Mouse (Mus musculus): ENCODE results near the gene Tspan15. TPM values are rescaled to one million over a fixed set of nuclear protein-coding genes. Genes with fewer than 3 reads are reported as not detected.

Gene Tspan15
- total RNA-seq (2021): 17.2 and 22.9 TPM in 2 replicates
- long read RNA-seq, experiment 1, transcript Tspan15-201 (8 exons, 3,638 nt): major isoform, 73 of 84 reads
- long read RNA-seq, experiment 1, partial matches to known transcripts: 4 of 84 reads
- long read RNA-seq, experiment 1, other reads (novel, unspliced or antisense): 6 of 84 reads
- long read RNA-seq, experiment 2, transcript Tspan15-201 (8 exons, 3,638 nt): major isoform, 40 of 51 reads
- long read RNA-seq, experiment 2, partial matches to known transcripts: 2 of 51 reads
- long read RNA-seq, experiment 2, other reads (novel, unspliced or antisense): 8 of 51 reads

DNA sequence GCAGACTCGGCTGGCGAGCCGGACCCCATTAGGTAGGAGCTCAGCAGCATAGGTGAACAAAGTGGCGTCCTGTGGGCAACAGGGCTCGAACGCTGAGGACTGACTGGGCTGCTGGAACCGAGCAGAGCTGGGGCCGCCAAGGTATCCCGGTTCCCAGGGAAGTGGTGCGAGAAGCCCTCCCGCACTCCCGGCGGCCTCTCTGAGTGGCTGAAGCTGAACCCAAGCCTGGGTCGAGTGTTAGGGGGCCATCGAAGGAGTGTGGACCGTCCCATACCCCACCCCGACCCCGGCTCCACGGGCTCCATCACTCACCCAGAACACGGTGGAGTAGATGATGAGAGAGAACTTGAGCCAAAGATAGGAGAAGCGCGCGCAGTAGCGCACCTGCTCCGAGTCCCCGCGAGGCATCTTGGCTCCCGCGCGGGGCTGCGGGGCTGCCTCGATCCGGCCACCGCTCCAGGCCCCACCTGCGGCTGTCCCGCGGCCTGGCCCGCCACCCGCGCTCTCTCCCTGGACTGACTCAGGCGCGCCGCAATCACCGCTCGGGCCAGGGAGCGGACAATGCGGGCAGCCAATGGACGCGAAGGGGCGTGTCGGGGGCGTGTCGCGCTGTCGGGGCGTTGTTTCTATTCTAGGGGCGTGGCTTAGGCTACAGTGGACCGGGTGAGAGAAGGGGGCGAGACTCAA is at the start of gene Tspan15:
Gene Tspan15, minus strand, starts transcription at position 544 of the 687 bp plus-strand sequence.
- DNase-seq: peak; percentile 98

DNA sequence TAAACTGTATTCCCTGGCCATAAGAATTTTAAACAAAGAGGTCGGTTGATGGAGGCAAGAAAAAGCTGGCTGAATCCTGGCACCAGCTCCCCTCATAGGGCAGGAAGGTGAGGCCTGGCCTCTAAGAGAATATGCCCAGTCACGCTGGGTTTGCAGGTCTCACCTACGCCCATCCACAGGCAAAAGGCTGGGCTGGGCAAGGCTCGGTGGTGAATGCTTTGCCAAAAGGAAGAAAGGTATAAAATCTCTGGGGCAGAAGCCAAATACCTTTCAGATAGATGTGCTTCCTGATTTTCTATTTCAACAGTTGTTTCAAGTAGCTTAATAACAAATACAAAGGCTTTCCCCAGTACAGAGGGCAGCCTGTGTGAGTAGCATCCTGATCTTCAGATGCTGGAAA is 48.6 kb upstream of the Tspan15 start:
- DNase-seq: no peak

DNA sequence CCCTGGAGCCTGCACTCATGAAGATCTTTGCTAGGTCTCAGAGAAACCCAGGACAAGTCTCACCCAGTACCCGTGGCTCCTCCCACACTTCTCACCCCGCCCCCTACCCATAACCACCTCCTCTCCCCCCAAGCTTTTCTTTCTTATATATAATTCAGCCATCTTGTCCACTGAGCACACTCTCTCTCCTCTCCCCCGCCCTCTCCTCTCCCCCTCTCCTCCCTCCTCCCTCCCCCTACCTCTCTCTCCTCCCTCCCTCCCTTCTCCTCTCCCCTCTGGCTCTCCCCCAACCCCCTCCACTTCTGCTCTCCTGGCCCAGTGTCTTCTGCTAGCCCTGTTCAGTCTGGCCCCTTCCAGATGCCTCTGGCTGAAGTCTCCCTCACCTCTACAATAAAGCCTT is 48.0 kb upstream of the Tspan15 start:
- no peak for DNase-seq

DNA sequence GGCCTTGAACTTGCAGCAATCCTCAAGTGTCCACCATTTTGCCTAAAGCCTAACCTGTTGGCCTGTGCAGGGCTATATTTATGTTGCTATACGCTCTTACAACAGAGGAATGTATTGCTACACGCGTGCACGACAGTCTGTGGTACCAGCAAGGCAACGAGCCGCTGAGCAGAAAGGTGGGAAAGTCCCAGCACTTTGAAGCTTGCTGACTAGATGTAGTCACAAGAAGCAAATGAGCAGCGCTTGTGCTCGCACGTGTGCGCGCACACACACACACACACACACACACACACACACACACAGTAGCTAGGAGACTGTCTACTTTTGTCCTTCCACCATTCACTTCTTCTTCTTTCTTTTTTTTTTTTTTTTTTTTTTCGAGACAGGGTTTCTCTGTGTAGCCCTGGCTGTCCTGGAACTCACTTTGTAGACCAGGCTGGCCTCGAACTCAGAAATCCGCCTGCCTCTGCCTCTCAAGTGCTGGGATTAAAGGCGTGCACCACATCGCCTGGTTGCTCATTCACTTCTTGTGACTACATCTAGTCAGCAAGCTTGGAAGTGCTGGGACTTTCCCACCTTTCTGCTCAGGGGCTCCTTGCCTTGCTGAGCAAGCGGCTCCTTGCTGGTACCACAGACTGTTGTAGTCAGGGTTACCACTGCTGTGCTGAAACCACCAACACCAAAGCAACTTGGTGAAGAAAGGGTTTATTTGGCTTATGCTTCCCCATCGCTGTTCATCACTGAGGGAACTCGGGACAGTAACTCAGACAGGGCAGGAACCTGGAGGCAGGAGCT is 46.6 kb upstream of the Tspan15 start:
- DNase-seq: no peak

DNA sequence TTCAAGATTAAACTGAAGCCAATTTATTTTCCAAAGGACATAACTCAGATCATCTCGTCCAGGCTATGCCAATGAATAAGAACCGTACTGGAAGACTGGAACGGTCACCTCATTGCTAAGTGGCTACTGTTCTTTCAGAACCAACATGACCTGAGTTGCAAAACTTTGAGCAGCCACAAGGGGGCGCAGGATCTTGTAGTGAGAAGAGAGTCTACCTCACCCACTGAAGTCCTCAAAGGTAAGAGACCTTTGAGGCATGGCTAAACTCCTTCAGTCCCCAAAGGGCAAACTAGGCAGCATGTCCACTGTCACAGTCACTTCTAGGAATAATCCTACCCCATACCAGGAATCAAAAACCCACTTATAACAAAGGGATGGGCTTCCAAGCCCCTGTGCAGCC is 44.2 kb upstream of the Tspan15 start:
- peak; percentile 93 for DNase-seq

DNA sequence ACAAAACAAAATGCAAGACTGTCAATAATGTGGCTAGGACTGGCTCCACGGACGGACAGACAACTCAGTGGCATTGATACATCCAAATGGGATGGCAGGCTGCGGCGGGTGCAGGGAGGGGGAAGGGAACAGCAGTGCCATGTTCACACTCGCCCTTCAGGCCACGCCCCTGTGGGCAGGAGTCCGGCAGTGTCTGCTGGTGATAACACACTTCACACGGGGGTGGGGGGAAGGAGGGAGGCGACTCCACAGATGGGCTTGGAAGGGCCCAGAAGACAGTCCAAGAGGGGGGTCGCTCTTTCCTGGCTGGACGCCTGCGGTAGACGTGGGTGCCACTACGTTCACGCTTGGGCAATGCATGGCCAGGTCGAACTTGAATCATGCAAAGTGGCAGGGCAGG is 38.2 kb upstream of the Tspan15 start:
- DNase-seq: no peak

DNA sequence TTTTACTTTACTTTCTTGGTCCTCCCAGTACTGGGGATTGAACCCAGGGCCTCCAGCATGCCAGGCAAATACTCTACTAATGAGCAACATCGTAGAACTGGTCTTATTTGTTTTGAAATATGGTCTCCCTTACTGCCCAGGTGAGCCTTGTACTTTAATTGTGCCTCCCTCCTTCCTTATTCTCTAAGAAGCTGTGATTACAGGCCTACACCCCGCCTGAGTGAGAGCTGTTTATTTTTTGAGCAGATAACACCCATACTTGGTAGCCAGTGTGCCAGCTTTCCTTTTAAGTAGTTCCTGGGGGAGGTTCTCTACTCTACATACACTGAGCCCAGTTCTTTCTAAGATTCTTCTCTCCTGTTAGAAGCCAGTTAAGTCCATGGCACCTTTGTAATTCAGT is 33.2 kb upstream of the Tspan15 start:
- DNase-seq: no peak

DNA sequence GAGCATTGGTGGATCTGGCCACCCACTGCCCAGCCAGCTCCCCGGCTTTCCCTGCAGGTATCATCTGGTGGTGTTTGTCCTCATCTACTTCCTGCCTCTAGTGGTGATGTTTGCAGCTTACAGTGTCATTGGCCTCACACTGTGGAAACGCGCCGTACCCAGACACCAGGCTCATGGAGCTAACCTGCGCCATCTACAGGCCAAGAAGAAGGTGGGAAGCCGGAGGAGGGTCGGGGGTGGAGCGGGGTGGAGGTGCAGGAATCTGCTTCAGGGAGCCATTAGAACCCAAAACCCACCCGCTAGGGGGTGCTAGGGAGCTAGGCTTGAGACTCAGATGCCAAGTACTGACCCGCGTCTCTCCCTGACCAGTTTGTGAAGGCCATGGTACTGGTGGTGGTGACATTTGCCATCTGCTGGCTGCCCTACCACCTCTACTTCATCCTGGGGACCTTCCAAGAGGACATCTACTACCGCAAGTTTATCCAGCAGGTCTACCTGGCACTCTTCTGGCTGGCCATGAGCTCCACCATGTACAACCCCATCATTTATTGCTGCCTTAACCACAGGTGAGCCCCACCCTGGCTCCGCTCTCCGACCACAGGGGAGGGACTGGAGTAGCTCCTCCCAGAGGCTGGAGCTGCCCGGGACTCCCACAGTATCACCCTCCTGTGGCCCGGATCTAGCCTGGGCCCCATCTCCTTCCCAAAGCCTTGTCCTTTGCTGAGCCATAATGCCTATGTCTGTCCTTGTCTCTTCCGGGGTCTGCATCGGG is 30.2 kb upstream of the Tspan15 start:
- peak; percentile 85 for DNase-seq

DNA sequence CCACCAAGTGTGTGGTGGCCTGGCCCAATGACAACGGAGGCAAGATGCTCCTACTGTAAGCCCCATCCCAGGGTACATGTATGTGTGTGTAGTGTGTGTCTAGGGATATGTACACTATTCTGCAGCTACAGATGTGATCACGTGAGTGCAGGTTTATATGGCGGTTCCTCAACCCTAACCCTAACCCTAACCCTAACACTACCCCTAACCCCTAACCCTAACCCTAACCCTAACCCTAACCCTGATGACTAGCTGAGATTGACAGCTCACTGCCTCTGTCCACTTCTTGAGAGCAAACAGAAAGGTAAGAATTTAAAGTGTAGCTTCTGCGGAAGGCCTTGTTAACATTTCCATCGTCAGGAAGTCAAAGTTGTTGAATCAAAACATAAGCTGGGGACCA is 27.2 kb upstream of the Tspan15 start:
- no peak for DNase-seq

DNA sequence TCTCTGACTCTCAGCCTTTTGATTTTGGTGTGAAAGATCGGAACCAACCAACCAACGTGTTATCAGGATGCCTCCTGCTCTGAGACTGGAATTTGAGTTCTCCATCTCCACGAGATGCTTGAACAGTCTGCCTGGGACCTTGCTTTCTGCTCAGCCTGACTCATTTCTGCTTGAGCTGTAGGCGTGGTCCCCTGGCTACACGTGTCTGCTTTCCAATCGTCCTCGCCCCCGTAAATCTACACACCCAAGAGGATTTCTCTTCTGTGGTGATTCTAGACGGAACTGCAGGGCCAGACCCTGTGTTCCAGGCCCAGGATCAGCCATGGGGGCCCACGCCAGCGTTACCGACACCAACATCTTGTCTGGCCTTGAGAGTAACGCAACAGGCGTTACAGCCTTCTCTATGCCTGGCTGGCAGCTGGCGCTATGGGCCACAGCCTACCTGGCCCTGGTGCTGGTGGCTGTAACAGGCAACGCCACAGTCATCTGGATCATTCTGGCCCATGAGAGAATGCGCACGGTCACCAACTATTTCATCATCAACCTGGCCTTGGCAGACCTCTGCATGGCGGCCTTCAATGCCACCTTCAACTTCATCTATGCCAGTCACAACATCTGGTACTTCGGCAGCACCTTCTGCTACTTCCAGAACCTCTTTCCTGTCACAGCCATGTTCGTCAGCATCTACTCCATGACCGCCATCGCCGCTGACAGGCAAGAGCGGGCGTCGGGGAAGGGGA is 21.6 kb upstream of the Tspan15 start:
- DNase-seq: peak; percentile 72

DNA sequence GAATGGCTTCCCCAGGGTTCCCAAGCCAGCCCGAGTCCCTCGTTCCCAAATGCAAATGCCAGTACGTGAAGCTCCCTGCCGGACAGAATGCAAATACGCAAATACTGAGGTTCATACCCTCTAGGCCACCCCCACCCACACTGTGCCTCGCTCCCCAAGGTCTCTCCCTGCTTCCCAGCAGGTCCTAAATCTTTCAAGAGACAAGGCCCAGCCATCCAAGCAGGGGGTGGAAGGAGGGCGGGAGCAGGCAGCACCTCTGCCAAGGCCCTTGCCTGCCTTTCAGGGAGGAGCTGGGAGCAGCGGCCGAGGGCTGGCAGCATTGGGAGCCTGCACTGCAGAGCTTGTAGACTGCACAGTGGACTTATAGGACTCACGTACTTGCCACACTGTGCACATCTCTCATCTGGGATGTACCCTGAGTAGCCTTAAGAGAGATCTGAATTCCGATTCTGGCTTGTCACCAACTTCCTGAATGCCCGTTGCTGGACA is 21.0 kb upstream of the Tspan15 start, which contains the start of gene Tacr2:
Gene Tacr2, plus strand, starts transcription at position 439 of the 489 bp plus-strand sequence.
- DNase-seq: peak; percentile 87

DNA sequence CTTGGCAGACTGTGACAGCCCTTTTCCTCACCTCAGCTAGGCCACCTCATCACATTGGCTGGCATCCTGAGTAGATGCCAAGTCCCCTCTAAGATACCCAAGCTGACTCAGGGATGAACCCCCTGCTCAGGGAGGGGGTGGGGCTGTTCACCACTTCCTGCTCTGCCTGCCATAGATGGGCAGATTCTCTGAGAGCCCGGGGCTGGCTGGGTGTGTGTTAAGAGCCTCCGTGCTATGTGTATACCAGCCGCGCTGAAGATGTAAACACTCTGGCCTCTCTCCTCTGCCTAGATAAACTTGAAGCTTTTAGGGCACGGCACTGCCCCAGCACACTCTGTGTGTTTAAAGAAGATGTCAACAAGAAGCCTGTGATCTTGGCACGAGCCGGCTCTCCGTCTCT is 16.8 kb upstream of the Tspan15 start:
- no peak for DNase-seq

DNA sequence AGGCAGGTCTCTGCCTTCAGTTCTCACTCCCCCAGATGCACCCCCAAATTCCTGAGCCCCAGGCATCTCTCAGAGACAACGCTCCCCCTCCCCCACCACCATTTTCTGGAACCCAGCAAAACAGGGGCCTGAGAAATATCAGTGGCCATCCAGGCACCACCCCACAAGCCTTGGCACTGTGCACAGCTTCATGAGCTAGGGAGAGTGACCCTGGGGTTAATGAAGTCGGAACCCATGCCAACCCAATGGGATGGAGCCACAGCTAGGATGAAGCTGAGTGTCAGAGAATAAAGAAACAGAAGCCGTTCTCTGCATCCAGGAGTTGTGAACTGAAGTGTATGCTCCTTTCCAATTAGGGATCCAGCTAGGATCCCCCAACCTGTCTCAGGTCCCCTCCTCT is 16.1 kb upstream of the Tspan15 start:
- DNase-seq: no peak

DNA sequence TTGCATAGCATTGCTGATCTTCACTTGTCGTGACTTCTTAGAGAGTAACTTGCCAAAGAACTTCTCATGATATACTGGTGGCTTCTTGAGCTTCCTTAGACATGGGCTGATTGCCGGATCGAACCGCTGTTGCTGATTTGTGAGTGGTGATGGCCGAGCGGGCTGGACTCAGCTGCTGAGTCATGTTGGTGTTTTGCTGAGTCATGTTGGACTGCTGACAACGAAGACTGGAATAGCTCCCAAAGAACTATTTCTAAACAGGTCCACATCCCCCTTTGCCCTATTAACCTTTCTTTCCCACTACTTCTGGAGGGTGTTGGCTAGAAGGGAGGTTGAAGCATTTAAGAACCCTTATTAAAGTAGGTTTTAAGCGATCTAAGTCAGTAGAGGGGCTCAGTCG is 13.0 kb upstream of the Tspan15 start:
- DNase-seq: peak; percentile 38

DNA sequence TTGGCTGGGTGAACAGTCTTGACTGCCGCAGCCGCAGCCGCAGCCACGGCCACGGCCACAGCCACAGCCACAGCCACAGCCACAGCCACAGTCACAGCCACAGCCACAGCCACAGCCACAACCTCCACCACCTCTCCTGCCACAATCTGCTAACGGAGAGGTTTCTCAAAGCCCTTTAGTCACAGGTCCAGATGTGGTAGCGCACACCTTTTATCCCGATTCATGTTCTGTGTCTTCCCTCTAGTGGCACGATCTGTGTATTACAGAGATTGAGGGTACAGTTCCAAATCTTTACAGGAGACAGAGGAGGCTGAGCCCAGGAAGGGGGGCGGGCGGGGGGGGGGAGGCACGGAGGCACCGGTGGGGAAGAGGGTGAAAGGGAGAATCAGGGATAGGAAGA is 11.8 kb upstream of the Tspan15 start:
- peak; percentile 71 for DNase-seq

DNA sequence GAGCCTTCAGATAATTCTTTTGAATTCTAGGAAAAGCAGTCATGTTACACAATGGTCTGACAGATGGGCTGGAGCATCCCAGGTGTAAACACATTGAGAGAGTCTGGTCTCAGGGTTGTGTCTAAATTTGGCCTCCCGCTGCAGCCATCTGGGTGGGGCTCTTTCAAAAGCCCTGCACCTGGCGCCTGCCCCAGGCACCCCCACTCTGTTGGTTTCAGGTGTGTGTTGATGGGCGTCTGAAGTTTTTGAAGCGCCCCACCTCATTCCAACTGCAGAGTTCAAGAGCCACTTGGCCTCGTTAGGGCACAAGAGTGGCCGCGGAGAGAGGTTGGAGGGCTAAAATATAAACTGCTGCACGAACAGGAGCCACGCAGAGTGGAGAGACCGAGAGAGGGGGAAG is 11.3 kb upstream of the Tspan15 start:
- no peak for DNase-seq

DNA sequence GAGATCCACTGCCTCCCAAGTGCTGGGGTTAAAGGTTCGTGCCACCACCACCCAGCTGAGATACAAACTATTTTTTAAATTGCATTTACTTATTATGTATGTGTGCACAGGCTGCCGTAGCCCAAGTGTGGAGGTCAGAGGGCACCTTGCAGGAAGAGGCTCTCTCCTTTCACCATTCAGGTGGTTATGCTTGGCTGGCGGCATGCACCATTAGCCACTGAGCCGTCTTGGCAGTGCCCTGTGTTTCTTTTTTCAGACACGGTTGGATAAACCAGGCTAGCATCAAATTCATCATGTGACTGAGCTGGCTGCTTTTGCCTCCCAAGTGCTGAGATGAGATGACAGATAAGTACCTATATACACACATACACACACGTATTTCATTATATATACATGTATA is 8.2 kb upstream of the Tspan15 start:
- DNase-seq: no peak

DNA sequence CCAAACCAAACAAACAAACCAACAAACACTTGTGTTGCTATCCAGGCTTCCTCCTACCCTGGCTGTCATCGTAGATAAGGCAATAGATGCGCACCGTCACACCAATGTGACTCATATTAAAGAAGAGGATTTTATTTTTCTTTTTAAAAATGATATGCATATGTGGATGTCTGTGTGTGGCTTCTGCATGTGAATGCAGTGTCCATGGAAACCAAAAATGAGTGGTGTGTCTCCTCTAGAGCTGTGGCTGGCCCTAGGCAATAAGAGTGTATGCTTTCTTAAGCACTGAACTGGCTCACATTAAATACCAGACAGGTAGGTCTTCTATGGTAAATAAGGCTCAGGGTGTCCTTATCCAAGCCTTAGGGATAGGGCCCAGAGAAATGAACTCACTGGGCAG is 7.6 kb upstream of the Tspan15 start:
- DNase-seq: no peak

DNA sequence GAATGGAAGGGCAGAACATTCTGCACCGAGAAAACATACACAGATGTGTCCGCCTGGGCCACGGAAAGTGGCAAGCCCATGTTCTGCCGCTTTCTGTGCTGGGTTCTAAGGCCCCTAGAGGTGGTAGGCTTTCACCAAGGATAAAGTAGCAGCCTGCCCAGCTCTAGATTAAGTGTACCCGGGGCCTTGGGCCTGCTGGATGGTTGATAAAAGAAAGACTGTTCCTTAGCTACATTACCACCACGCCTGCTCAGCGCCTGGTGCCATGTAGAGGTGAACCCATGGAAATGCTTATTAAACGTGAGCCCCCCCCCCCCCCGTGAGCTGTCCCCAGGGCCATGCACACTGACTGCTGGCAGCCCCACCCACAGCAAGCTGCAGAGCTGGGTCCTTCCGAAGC is 6.2 kb upstream of the Tspan15 start:
- no peak for DNase-seq

DNA sequence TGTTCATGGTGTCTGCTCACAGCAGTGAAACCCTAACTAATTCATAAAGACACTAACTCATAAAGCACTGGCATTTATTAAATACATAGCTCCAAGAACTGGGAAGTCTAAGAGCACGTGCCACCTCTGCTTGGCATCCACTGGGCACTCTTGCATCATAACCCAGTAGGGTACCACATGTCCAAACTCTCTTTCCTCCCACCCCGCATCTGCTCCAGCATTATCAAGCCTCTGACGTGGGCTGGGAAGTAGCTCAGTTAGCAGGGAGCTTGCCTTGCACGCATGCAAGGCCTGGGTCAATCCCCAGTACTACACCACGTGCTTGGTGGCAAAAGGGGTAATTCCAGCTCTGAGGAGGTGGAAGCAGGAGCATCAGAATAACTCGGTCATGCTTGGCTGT is 5.1 kb upstream of the Tspan15 start:
- DNase-seq: no peak

DNA sequence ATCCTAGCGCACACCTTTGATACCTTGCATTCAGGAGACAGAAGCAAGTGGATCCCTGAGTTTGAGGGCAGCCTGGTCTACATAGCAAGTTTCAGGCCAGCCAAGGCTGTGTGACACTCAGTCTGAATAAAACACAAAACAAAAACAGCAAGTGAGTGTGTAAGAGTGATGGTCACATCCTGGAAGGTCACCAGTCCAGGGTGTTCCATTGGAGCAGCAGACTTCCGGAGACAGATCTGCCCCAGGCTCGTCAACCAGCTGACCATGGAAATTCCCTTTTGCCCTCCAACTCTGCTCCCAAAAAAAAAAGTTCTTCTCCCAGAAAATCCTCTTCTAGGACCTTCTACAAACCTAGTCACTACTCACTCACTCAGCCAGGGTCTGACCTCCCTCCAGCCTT is 760 bp upstream of the Tspan15 start:
- DNase-seq: peak; percentile 45

DNA sequence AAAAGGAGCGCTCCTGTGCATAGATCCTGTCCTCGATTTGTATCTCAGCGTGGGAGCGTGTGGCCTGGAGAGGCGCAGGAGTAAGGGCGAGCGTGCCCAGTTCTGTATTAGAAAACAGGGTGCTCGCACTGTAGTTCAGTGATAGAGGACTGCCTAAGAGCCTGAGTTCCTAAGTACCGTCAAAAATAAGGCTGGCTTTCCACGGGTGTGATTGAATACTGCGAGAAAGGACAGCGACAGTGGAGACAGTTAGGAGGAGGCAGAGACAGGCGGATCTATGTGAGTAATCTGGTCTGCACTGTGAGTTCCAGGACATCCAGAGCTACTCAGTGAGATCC is 313 bp upstream of the Tspan15 start:
- DNase-seq: no peak

All from adrenal gland, postnatal 14 days (tissue).